Mouse (Mus musculus) myocyte (in vitro differentiated cells): ENCODE results near the gene Htr1f.

Source experiments
- MAX ChIP-seq: IDR thresholded peaks from one replicate; pipeline ENCODE4 v1.6.1; 2011; ENCODE audit warnings: low read depth, mild to moderate bottlenecking, control low read depth
- MYOD1 ChIP-seq, 3 experiments: IDR thresholded peaks; one replicate each; pipeline ENCODE4 v1.6.1; 2011; ENCODE audit warnings: control low read depth in 2 of 3, low read depth in 2 of 3, mild to moderate bottlenecking in 2 of 3, moderate library complexity in 1 of 3; ENCODE audit not compliant: insufficient read length in 2 of 3, control insufficient read depth in 1 of 3

- no peak for TF ChIP-seq MYOD1 (IDR thresholded peaks at IDR 0.05; ENCODE audit: control insufficient read depth in 1 of 3, insufficient read length in 2 of 3, low read depth in 2 of 3)
- no peak for TF ChIP-seq MAX
Measured at GRCm38 (mm10) chr16:64875384-64875783, 230.3 kb downstream of the Htr1f start.
